Mouse (Mus musculus) megakaryocyte, adult 5-6 weeks (primary cell): ENCODE data around the gene Ghr. TPM values are rescaled to one million over a fixed set of nuclear protein-coding genes. Genes with fewer than 3 reads are reported as not detected.

ENCODE experiments used
- ATAC-seq: 2 replicates; pipeline ENCODE4 v1.8.0; 2016; ENCODE audit warnings: mild to moderate bottlenecking, inconsistent platforms; ENCODE audit not compliant: poor library complexity, severe bottlenecking
- total RNA-seq, 2 experiments: library from RNA; stranded (forward) in 1 of 2; stranded (reverse) in 1 of 2; fragments of 153-499, 151-499 nt in 1 of 2; fragments of 221-1000, 200-1000 nt in 1 of 2; gene quantifications; 2 replicates each; pipeline versions ENCODE4 v1.2.3 to v1.2.4; 2015 to 2017

Ghr gene
- total RNA-seq (2015): 0.25 and 1.0 TPM in 2 replicates
- total RNA-seq (2017): 0.24 and 1.1 TPM in 2 replicates

DNA sequence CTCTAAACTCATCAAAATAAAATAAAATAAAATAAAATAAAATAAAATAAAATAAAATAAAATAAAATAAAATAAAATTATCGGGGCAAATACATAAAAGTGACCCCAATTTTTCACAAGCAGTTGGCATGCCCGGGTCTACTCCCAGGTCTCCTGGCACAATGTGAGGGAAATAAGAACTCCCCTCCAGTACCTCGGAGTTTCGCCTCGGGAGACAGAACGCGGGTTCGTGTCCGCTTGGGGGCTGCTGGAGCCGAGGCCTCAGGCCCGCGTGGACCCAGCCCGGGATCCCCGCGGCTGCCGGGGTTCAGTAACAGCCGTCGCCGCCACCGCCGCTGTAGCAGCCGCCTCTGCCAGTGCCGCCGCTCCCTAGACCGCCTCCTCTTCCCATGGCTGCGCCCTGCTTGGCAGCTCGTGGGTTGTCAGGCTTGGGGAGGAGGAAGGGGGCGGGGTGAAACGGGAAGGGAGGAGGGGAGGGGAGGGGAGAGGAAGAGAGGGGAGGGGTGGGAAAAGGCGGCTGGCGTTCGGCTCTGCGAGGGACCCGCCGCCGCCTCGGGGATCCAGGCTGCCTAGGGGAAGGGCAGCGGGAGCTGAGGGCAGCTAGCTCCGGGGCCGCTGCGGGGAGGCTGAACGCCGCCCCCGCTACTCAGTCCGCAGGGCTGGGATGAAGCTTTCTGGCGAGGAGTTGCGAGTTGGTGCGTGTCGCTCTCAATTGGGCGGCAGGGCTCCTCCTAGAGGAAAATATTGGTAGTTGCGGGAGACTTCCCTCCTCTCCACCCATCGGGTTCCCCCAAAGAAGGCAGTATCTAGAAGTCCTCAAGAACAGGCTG is at the start of gene Ghr:
Ghr (minus strand) TSS at position 686 of the 830 bp plus-strand sequence.
- ATAC-seq: peak; percentile 94

DNA sequence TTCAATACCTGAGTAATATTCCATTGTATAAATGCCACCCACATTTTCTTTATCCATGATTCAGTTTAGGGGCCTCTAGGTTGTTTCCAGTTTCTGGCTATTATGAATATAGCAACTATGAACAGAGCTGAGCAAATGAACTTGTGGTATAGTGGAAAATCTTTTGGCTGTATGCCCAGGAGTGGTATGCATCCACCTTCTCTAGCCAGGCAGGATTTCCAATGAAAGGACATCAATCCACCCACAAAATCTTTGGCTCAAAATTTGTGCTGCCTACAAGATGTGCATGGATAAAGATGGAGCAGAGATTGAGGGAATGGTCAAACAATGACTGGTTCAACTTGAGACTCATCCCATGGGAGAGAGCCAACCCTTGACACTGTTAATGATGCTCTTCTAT is 39.5 kb upstream of the Ghr start:
- no peak for ATAC-seq

DNA sequence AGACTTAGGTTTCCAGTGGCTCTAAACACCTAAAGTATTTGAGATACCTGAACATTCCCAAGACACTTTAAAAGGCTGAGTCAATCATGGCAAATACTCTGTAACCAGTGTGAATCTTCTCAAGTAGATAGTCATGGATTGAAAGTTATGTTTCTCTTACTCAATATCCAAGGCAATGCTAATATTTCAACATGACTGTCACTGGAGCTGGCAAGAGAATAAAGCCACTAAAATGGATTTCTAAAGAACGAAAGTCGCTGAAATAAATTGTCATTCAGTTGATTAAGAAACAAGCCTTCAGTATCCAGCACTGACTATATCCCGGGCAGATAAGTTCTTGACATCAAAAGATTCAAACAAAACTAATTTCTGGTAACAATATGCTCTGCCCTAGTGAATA is 37.1 kb upstream of the Ghr start:
- no peak for ATAC-seq

DNA sequence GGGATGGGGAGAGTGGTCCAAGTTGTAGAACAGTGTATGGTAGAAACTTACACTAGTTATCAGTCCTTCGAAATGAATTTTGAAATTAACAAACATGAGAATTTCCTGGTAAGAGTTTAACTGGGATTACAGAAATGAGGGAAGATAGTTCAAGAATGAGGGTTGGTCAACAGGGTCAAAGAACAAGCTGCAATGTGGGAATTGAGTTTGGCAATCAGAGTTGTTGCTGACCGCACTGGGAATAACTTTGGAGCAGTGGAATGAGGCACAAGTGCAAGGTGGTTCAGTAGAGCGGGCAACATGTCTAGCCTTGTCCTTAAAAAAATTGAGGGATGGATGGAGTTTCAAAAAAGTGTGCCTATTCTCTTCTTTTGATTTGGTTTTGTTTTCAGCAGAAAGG is 35.0 kb upstream of the Ghr start:
- ATAC-seq: no peak

DNA sequence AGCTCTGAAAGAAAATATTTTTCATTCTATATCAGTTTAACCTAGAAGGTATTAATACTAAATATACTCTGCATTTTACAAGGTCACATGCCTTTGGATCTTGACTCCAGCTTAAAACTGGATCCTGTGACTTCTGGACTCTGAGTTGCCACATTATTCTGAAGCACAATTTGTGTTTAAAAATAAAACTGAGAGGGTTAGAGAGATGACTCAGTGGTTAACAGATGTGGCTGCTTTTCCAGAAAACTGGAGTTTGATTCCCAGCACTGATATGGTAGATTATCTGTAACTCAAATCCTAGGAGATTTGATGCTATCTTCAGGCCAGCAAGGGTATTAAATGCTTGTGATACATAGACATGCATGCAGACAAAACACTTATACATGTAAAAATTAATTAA is 28.7 kb upstream of the Ghr start:
- ATAC-seq: no peak

DNA sequence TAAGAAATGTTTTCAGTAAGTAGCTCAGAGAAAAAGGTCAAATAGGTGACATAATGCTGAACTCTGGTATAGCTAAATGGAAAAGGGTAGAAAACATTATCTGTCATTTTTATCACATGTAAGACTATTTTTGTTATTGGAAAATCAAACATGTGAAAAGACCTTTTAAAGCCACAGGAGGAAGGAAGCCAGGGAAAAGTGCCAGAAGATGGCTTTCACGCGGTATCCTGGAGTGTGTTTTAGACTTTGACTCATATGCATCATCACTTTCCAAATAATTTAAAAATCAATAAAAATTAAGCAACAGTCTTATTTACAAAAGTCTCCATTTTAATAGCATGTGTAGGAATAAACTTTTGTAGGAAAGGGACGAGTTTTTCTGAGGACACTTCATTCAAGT is 24.7 kb upstream of the Ghr start:
- ATAC-seq: no peak

DNA sequence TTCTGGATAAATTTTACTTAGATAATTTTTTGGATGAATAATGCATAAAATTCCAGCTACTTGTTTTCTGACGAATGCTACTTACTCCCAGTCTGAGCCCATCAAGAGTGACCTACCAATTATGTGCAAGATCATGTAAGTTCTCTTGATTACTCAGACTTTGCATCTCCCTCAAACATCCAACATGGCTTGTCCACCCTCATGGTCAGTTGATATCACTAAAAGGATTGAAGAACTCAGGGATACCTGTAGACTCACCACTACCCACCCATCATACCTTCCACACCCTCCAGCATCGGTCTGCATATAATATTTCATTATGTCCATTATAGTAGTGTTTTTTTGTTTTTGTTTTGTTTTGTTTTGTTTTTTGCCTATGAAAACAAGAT is 18.8 kb upstream of the Ghr start:
- ATAC-seq: no peak

DNA sequence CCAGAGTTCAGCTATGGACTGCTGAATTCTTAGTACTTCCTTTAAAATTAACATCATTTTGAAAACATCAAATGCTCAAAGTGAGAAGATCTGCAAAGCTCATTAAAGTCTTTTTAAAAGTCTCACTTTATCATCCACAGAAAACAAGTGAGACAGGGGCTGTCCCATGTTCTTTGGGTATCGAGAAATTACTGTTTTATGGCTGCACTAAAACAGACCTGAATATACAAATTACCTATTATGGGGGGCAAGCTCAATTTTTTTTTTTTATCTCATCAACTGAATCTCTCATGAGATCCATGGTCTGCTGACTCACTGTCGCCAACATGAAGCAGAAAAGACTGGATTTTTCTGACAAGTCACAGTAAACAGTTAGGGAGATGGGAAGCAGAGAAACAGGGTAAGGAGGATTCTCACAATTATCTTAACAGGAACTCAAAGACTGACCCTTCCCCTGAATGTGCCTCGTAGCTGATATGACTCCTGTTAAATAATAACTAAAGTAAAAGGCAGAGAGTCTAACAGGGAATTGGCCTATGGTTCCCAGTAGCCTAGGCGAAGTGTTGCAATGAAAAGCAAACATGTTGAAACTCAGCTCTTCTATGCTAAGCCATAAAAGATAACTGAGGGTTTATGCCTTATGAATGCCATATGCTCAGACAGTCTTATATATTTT is 18.3 kb upstream of the Ghr start:
- ATAC-seq: no peak

DNA sequence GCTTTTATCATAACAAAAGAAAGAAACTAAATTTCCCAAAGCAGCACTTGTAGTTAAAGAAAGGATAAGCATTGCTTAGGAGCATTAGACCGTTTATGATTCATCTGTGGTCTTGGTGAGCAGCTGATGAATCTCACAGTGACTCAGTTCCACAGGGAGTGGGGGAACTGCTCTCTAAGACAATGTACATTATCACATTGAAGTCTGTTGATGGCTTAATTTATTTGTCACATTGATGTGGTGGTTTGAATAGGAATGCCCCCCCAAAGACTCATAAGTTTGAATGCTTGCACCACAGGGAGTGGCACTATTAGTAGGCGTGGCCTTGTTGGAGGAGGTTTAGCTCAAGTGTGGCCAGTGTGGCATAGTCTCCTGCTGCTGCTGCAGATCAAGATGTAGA is 4.6 kb upstream of the Ghr start:
- ATAC-seq: no peak

DNA sequence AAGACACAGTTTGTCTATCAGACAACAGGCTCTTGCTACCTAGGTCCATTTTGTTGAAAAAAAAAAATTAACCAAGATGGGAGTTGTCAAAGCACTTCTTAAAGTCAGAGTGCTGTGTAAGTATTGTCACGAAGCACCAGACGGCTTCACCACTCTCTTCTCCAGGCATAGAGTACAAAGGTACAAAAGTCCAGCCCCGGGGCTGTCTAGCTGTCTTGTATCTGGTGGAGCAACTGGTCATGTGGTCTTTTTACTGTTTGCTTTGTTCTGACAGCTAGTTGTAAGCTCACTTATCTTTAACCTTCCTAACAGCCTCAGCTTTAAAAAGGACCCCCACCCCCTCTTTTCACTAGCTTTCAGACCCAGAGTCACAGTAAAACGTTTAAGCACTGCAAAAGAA is 1.1 kb upstream of the Ghr start:
- ATAC-seq: no peak

DNA sequence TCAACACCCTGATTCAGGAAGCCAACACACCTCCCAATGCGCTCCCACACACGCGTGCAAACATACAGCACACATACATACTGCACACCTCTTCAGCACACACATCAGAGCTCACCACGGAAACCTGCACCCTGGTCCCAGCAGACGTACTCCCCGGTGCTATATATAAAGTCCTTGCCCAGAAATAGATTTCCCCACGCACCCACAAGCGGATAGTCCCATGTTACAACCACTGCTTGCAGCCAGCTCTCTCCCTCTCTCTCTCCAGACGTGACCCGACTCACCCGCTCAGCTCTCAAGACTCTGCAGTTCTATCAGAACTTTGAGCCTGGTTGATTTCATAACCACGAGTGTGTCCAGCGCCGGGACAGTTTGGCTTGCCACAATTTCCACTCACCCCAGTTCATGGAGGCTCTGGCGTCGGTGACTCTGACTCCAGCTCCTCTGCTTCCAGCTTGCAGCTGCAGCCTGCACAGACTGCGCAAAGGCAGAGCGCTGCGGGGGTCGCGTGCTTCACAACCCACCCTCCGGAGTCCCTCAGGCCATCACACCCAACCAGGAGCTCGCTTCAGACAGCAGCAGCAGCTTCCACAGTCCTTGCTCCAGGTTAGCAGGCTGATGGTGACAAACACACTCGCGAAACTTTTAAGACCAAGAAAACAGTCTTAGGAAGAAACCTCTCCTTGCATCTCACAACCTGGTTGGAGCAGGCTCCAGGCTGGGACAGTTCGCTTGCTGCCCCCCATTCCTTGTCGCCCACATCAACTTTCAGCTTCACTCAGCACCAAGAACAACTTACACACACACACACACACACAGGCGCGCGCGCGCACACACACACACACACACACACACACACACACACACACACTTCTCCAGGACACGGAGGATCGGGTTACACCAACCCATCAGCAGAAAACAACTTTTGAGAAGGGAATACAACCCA is 1.2 kb downstream of the Ghr start:
- 0 out of 2 replicates have a peak, but pooled peaks have one; percentile 9 for ATAC-seq

DNA sequence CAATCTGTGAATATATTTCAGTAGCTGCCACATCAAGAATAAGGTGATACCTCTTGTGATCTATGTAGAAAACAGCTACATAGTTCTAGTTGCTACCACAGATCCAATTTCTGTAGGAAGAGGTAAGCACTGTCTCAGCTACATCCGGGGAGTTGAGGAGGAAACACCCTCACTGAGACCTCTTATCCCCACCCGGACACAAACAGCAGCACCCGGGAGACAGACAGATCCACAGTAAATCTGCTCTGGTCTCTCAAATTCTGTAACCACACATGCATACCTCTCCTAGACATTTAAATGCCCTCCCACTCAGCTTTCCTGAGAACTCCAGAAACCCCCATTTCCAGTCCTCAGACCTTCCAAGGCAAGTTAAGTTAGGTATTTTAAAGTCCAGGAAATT is 2.0 kb downstream of the Ghr start:
- ATAC-seq: no peak

DNA sequence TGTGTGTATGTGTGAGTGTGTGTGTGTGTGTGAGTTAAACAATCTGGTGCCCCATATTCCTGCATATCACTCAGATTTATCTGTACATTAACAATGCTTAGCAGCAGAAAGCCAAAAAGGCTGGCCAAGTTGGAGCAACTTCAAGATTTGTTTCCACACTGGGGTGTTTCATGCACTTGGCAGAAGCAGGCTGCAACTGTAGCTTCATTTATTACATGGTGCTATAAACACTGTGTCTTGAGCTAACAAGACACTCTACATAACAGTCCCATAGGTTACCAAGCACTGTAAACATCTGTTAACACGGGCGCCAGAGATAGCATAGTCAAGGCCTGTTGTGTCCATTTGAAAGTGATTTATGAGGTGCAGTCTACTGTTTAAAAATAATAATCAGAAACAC is 3.1 kb downstream of the Ghr start:
- ATAC-seq: no peak

DNA sequence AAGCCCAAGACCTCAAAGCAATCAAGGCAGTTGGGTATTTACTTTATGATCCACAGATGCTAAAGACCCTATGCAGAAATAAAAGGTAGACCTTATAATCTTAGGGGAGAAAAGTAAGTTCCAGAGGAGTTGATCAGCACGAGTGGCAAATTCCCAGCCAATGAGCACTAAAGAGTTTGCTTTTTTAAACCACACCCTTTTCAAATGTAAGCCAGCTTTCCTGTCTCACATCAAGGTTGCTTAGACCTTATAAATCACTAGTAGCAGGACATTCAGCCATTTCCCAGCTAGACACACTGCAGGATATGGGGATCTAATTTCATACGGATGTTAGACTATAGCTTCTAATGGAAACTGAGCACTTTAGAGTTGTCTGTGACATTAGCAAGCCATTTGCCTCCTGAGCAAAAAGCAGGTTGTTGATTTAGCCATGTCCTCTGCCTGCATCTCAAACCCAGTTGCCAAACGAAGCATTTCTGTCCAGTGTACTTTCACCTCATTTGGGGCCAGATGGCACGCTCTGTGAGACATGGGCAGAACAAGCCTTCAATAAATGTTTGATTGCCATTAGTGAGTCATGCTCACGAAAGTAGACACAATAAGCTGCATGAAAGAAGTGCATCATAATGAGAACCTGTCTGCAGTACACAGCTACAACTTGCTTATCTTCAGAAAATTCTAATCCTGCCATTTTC is 4.9 kb downstream of the Ghr start:
- ATAC-seq: no peak

DNA sequence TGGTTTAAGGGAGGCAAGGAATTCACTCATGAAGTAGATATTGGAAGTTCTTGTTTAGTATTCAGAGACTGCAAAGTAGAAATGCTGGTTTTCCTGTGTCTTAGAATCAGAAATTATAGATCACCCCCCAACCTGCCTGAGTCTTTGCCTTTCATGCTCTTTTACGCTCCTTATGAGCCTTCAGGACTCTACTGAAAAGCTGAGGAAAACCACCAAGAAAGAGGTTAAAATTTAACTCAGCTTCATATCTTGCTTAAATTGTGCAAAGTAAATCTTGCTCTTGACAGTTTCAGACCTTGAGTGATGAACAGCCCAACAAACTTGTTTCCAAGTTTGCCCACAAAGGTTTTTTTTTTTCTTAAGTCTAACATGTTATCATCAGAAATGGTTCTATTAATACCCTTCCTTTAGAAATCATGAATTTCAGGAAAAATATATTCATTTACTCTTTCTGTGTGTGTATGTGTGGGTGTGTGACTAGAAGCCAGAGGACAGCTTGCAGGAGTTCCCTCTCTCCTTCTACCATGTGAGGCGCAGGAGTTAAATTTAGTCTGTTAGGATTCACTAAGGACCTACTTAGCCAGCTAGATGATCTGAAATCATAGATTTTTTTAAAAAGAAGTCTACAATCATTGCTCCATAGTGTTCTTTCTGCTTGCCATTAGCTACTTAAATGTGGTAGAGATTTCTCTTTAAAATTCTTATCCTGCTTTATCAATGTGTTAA is 14.0 kb downstream of the Ghr start:
- no peak for ATAC-seq

DNA sequence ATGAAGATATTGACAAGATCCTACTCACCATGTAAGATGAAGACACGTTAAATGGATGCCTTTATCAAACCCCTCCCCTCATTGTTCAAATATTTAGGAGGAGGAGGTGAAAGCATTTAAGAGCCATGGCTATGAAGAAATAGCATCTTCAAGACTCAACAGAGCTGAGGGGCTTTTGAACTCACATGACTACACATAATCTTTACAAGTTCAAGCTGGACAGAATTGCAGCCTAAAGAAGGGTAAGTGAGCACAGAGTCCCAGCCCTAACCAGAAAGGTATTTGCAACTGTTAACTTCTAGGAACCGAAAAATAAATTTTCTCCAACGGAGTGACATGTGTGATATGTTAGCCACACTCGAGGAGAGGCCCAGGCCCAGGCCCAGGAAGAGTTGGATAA is 18.7 kb downstream of the Ghr start:
- no peak for ATAC-seq

DNA sequence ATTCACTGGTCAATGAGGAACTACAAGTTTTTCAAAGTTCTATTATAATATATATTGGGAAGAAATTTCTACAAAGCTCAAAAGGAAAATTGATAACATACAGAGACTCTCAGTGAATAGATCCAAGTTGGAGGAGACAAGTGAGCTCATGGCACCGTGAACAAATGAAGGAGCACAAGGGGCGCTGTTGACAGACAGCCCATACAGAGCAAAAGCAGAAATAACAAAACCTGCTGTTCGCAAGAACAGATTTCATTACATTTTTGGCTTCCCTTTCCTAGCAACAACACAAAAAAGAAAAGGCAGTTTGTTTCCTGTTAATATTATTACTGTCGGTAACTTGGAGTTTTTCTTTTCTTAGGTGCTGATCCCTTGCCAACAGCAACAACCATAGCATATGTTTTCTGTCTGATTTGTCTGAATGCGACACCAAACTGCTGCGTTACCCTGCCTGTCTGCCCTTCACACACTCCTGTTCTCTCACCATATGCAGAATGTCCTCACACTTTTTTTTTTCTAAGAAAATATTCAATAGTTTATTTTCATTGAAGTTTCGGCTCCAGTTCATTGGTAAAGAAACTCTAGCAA is 19.3 kb downstream of the Ghr start:
- ATAC-seq: no peak

DNA sequence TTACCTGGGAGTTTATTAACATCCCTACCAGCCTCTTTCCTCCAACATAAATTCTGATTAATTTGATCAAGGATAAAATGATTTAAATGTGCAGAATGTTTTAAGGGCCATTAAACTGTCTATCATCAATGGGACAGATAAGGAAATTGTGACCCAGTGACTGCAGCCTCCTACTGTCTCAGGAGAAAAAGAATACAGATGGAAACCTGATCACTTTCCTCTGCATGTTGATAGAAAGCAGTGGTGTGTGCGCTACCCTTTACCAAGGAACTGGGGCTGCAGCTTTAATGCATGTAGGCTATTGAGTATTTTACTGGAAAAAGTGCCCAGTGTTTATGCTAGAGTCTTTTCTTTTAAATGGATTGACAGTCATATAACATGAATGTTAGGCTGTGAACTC is 19.8 kb downstream of the Ghr start:
- no peak for ATAC-seq

DNA sequence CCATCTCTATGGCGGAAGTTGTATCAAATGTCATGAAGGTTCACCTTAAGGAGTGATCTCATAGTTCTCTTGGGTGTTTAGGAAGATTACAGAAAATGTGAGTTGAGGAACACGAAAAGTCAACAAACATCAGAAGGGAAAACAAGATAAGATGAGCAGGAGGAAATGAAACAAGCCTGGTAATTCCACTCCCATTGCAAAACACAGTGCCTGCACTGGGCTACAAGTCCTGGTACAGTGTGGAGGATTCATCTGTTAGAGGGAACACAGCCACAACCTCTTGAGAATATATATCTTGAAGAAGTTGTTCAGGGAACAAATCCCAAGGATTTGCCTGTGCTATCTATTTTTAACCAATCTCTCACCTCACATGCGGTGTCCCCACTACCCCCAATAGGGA is 24.8 kb downstream of the Ghr start:
- ATAC-seq: no peak

DNA sequence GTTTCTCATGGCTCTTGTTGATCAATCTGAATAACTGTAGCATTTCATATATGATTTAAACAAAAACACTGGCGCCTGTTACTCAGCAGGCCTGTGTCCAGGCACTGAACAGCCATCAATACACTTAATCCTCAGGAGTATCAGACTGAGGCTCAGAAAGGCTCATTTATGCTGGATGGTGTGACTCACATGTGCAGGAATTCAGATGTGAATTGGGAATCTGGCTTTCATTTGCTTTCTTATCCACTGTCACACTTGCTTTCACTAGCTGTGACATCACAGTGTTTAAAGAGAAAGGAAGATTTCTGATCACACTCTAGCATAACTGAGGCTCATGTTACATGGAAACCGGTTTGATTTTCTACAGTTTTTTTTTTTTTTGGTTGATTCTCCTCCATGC is 39.0 kb downstream of the Ghr start:
- ATAC-seq: no peak
